Mouse (Mus musculus): ENCODE measurements around the gene Mtus2.

DNA sequence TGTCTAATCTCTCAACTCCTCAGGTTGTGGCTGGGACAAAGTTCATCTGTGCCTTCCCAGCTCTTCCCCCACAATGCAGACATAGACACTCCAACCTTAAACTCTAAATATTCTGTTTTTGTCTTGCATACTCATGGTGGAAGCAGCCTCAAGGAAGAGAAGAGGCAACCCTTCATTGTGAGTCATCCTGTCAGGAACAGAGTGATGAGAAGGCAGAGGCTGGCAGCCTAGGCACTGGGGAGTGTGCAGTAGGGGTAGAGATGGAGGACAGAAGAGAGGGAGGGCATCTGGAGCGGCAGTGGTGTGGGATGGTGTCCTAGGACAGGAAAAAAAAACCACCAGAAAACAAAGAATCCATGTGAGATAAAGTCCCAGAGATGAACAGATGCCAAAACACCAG is 208.0 kb downstream of the Mtus2 start:
- no peak for TF ChIP-seq CTCF (IDR thresholded peaks at IDR 0.05; ENCODE audit: control insufficient read depth, insufficient read depth, insufficient read length)
- TF ChIP-seq CEBPB (IDR thresholded peaks at IDR 0.05; ENCODE audit: low read depth), result no peak
- no peak for TF ChIP-seq FOSL1 (IDR thresholded peaks at IDR 0.05; ENCODE audit: insufficient read depth, low read length, poor library complexity, severe bottlenecking)
- no peak for TF ChIP-seq MYOG (IDR thresholded peaks at IDR 0.05; ENCODE audit: control insufficient read depth, extremely low read depth, insufficient read length)

Measured in C2C12 (cell line).